Mouse (Mus musculus): ENCODE data around the gene Pik3ip1. TPM values are rescaled to one million over a fixed set of nuclear protein-coding genes. Genes with fewer than 3 reads are reported as not detected.
A peak's percentile ranks its signal among the peaks of the same experiment; 100 is the strongest.

Pik3ip1 gene
- polyA plus RNA-seq, 1 experiment from 2014 or later, result 21.3 TPM

DNA sequence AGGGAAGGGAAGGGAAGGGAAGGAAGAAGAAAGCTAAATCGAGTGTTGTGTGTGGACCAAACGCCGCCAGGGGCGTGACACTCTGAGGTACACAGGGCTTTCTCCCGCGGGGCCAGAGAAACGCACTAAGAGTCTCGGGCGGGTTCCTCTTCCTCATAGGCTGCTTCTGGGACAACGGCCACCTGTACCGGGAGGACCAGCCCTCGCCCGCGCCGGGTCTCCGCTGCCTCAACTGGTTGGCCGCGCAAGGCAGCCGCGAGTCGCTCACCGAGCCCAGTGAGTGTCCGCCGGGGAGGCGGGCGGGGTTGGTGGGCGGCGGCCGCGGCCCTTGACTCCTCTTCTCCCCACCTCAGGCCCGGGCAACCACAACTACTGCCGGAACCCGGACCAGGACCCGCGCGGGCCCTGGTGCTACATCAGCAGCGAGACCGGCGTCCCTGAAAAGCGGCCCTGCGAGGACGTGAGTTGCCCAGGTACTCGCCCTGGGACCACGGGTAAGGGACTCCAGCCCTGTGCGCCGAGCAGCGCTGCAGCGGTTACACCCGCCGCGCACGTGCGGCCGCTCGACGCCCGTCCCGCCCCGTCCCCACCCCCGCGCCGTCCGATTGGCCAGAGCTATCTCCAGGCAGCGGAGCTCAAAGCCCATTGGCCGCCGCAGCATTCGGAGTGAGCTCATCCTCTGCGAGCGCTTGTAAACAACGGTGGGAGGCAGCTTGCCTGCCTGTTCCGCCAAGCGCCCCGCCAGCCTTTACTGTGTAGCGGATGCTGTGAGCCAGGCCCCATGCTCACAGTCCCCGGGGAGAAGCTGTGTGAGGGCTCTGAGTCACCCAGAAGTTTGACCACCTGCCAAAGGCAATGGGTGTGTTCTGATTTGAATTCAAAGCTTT lies 1.8 kb downstream of the Pik3ip1 start:
- WGBS, result under 1% methylated on average over 68 of the region's 75 CpGs
- peak; percentile 97 for ATAC-seq (ENCODE audit: low FRiP score)
- DNase-seq (ENCODE audit: low spot score), result peak; percentile 89
- Histone ChIP-seq H3K4me1 (replicated peaks; ENCODE audit: control insufficient read depth, insufficient read depth, low read length) (peaks cover 17% of the 10 kb centered on the region), H3K27ac (peak overlapping the region; percentile 71), H3K9me3 (ENCODE audit: control insufficient read depth, low read length) (no peaks in the 10 kb centered on the region), H3K36me3 (replicated peaks; ENCODE audit: control insufficient read depth, insufficient read depth) (peaks cover 10% of the 10 kb centered on the region; the same call in 1 of the 2 replicates), H3K4me2 (replicated peaks) (peak overlapping the region; percentile 100), H3K27me3 (ENCODE audit: control insufficient read depth, insufficient read depth, low read length) (no peaks in the 10 kb centered on the region; the same call in 1 of the 2 replicates), H3K4me3 (replicated peaks; ENCODE audit: low read length) (peak overlapping the region; percentile 68), H3K9ac (peak overlapping the region; percentile 63)

GRCm38 (mm10) chr11:3333111-3333695 lies 3.0 kb downstream of the Pik3ip1 start:
- Histone ChIP-seq H3K36me3 (replicated peaks; ENCODE audit: control insufficient read depth, insufficient read depth) (peaks cover 10% of the 10 kb centered on the region; the same call in 1 of the 2 replicates), H3K4me2 (replicated peaks) (0 out of 2 replicates have a peak overlapping the region, but pooled peaks have one; percentile 100), H3K27me3 (ENCODE audit: control insufficient read depth, insufficient read depth, low read length) (no peaks in the 10 kb centered on the region; the same call in 1 of the 2 replicates), H3K4me3 (replicated peaks; ENCODE audit: low read length) (no peak overlapping the region), H3K4me1 (replicated peaks; ENCODE audit: control insufficient read depth, insufficient read depth, low read length) (peaks cover 28% of the 10 kb centered on the region), H3K27ac (no peak overlapping the region), H3K9ac (no peak overlapping the region), H3K9me3 (ENCODE audit: control insufficient read depth, low read length) (no peaks in the 10 kb centered on the region)
- ATAC-seq (ENCODE audit: low FRiP score) (no peak), DNase-seq (ENCODE audit: low spot score) (no peak)
- WGBS, result 91% methylated on average over 11 of the region's 11 CpGs

- Histone ChIP-seq H3K4me2 (replicated peaks) (no peak overlapping the region), H3K9me3 (ENCODE audit: control insufficient read depth, low read length) (no peaks in the 10 kb centered on the region), H3K4me1 (replicated peaks; ENCODE audit: control insufficient read depth, insufficient read depth, low read length) (peaks cover 28% of the 10 kb centered on the region), H3K9ac (no peak overlapping the region), H3K36me3 (replicated peaks; ENCODE audit: control insufficient read depth, insufficient read depth) (peaks cover 10% of the 10 kb centered on the region; the same call in 1 of the 2 replicates), H3K4me3 (replicated peaks; ENCODE audit: low read length) (no peak overlapping the region), H3K27me3 (ENCODE audit: control insufficient read depth, insufficient read depth, low read length) (no peaks in the 10 kb centered on the region), H3K27ac (no peak overlapping the region)
- WGBS, result 90% methylated on average over 11 of the region's 11 CpGs
- no peak for DNase-seq (ENCODE audit: low spot score)
- no peak for ATAC-seq (ENCODE audit: low FRiP score)
These were observed 4.0 kb downstream of the Pik3ip1 start for GRCm38 (mm10) chr11:3334141-3334710.

GRCm38 (mm10) chr11:3334711-3335316 lies 4.6 kb downstream of the Pik3ip1 start:
- Histone ChIP-seq H3K4me1 (replicated peaks; ENCODE audit: control insufficient read depth, insufficient read depth, low read length) (peaks cover 28% of the 10 kb centered on the region), H3K9me3 (ENCODE audit: control insufficient read depth, low read length) (no peaks in the 10 kb centered on the region), H3K27ac (no peak overlapping the region), H3K9ac (no peak overlapping the region), H3K27me3 (ENCODE audit: control insufficient read depth, insufficient read depth, low read length) (no peaks in the 10 kb centered on the region), H3K36me3 (replicated peaks; ENCODE audit: control insufficient read depth, insufficient read depth) (peaks cover 10% of the 10 kb centered on the region; the same call in 1 of the 2 replicates), H3K4me2 (replicated peaks) (no peak overlapping the region), H3K4me3 (replicated peaks; ENCODE audit: low read length) (no peak overlapping the region)
- WGBS, result 40% methylated on average over 9 of the region's 9 CpGs
- no peak for DNase-seq (ENCODE audit: low spot score)
- no peak for ATAC-seq (ENCODE audit: low FRiP score)

GRCm38 (mm10) chr11:3335651-3336216 lies 5.5 kb downstream of the Pik3ip1 start:
- Histone ChIP-seq H3K27me3 (ENCODE audit: control insufficient read depth, insufficient read depth, low read length) (no peaks in the 10 kb centered on the region), H3K36me3 (replicated peaks; ENCODE audit: control insufficient read depth, insufficient read depth) (peaks cover 10% of the 10 kb centered on the region; the same call in 1 of the 2 replicates), H3K4me3 (replicated peaks; ENCODE audit: low read length) (no peak overlapping the region), H3K4me2 (replicated peaks) (no peak overlapping the region), H3K9me3 (ENCODE audit: control insufficient read depth, low read length) (no peaks in the 10 kb centered on the region), H3K4me1 (replicated peaks; ENCODE audit: control insufficient read depth, insufficient read depth, low read length) (peaks cover 28% of the 10 kb centered on the region), H3K27ac (no peak overlapping the region), H3K9ac (no peak overlapping the region)
- DNase-seq (ENCODE audit: low spot score), result no peak
- no peak for ATAC-seq (ENCODE audit: low FRiP score)
- 48% methylated on average over 11 of the region's 11 CpGs for WGBS

DNA sequence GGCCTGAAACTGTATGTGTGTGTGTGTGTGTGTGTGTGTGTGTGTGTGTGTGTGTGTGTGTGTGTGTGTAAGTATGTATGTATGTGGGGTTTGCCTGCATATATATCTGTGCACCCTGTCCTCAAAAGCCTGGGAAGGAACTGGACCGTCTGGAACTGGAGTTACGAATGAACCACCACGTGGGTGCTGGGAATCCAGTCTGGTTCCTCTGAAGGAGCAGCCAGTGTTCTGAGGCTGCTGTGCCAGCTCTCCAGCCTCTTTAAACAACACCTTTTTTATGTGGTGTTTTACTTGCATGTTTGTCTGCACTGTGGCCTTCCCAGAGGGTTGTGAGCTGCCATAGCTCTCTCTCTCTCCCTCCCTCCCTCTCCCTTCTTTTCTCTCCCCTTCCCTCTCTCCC lies 6.4 kb downstream of the Pik3ip1 start:
- Histone ChIP-seq H3K4me3 (replicated peaks; ENCODE audit: low read length) (no peak overlapping the region), H3K27ac (0 out of 2 replicates have a peak overlapping the region, but pooled peaks have one; percentile 73), H3K9ac (no peak overlapping the region), H3K4me2 (replicated peaks) (no peak overlapping the region), H3K4me1 (replicated peaks; ENCODE audit: control insufficient read depth, insufficient read depth, low read length) (peaks cover 25% of the 10 kb centered on the region), H3K9me3 (ENCODE audit: control insufficient read depth, low read length) (no peaks in the 10 kb centered on the region), H3K36me3 (replicated peaks; ENCODE audit: control insufficient read depth, insufficient read depth) (peaks cover 17% of the 10 kb centered on the region), H3K27me3 (ENCODE audit: control insufficient read depth, insufficient read depth, low read length) (no peaks in the 10 kb centered on the region)
- 57% methylated on average over 3 of the region's 3 CpGs for WGBS
- DNase-seq (ENCODE audit: low spot score), result no peak
- no peak for ATAC-seq (ENCODE audit: low FRiP score)

GRCm38 (mm10) chr11:3337173-3337955 lies 7.2 kb downstream of the Pik3ip1 start:
- H3K36me3 ChIP-seq (replicated peaks; ENCODE audit: control insufficient read depth, insufficient read depth), result peaks cover 25% of the 10 kb centered on the region
- peak overlapping the region; percentile 44; the same call in 1 of the 2 replicates for H3K9ac ChIP-seq
- 0 out of 2 replicates have a peak overlapping the region, but pooled peaks have one; percentile 3 for H3K4me2 ChIP-seq (replicated peaks)
- H3K27ac ChIP-seq, result peak overlapping the region; percentile 73
- H3K4me1 ChIP-seq (replicated peaks; ENCODE audit: control insufficient read depth, insufficient read depth, low read length), result peaks cover 19% of the 10 kb centered on the region
- 5% methylated on average over 12 of the region's 12 CpGs for WGBS
- H3K4me3 ChIP-seq (replicated peaks; ENCODE audit: low read length), result no peak overlapping the region
- H3K27me3 ChIP-seq (ENCODE audit: control insufficient read depth, insufficient read depth, low read length), result no peaks in the 10 kb centered on the region
- peak; percentile 68 for ATAC-seq (ENCODE audit: low FRiP score)
- no peaks in the 10 kb centered on the region for H3K9me3 ChIP-seq (ENCODE audit: control insufficient read depth, low read length)
- DNase-seq (ENCODE audit: low spot score), result peak; percentile 43

GRCm38 (mm10) chr11:3337961-3338360 lies 7.8 kb downstream of the Pik3ip1 start:
- ATAC-seq (ENCODE audit: low FRiP score) (no peak; the same call in 1 of the 2 replicates), DNase-seq (ENCODE audit: low spot score) (no peak)
- no peaks in the 10 kb centered on the region for H3K9me3 ChIP-seq (ENCODE audit: control insufficient read depth, low read length)
- H3K9ac ChIP-seq, result 0 out of 2 replicates have a peak overlapping the region, but pooled peaks have one; percentile 44
- peaks cover 15% of the 10 kb centered on the region for H3K4me1 ChIP-seq (replicated peaks; ENCODE audit: control insufficient read depth, insufficient read depth, low read length)
- H3K27me3 ChIP-seq (ENCODE audit: control insufficient read depth, insufficient read depth, low read length), result no peaks in the 10 kb centered on the region
- whole genome bisulfite sequencing, result 43% methylated on average over 5 of the region's 5 CpGs
- H3K4me3 ChIP-seq (replicated peaks; ENCODE audit: low read length), result no peak overlapping the region
- no peak overlapping the region for H3K4me2 ChIP-seq (replicated peaks)
- H3K27ac ChIP-seq, result peak overlapping the region; percentile 73
- peaks cover 31% of the 10 kb centered on the region for H3K36me3 ChIP-seq (replicated peaks; ENCODE audit: control insufficient read depth, insufficient read depth)

Measured in hindbrain, embryonic 14.5 days (tissue).